Mouse (Mus musculus) megakaryocyte, embryonic 14.5 days (primary cell): ENCODE results near the gene Vps45. TPM values are rescaled to one million over a fixed set of nuclear protein-coding genes. Genes with fewer than 3 reads are reported as not detected.

Experiments used
- H3K27me3 ChIP-seq: replicated peaks from 2 replicates; pipeline ENCODE3; 2012; ENCODE audit warnings: inconsistent platforms
- H3K36me3 ChIP-seq: replicated peaks from 2 replicates; pipeline ENCODE3; 2012; ENCODE audit warnings: low read length, inconsistent platforms, mixed read lengths
- H3K4me1 ChIP-seq: 2 replicates; pipeline ENCODE4 v1.6.1; 2012; ENCODE audit warnings: inconsistent platforms
- H3K4me3 ChIP-seq: replicated peaks from 2 replicates; pipeline ENCODE3; 2012; ENCODE audit warnings: moderate library complexity, mild to moderate bottlenecking, inconsistent platforms
- H3K9me3 ChIP-seq: 2 replicates; pipeline ENCODE4 v1.6.1; 2012; ENCODE audit warnings: inconsistent platforms
- FLI1 ChIP-seq: IDR thresholded peaks from 2 replicates; pipeline ENCODE4 v1.6.1; 2012; ENCODE audit warnings: low read length, inconsistent platforms, mixed read lengths
- GATA1 ChIP-seq: IDR thresholded peaks from 3 replicates; pipeline ENCODE4 v1.6.1; 2012; ENCODE audit warnings: mixed read lengths, low read length, inconsistent platforms, borderline replicate concordance
- polyA plus RNA-seq: library from polyadenylated mRNA; stranded (reverse); fragments of >175 nt; gene quantifications from 2 replicates; pipeline ENCODE4 v1.2.3, GENCODE M21; 2012; ENCODE audit warnings: low replicate concordance; ENCODE audit not compliant: insufficient read depth

Vps45 gene
- polyA plus RNA-seq, 1 experiment, result 19.4 TPM

- Histone ChIP-seq H3K4me3 (no peak overlapping the region), H3K27me3 (no peaks in the 10 kb centered on the region), H3K4me1 (peaks cover 39% of the 10 kb centered on the region), H3K9me3 (no peaks in the 10 kb centered on the region), H3K36me3 (peaks cover 57% of the 10 kb centered on the region)
- TF ChIP-seq GATA1 (no peak), FLI1 (no peak)
Measured at GRCm38 (mm10) chr3:96029336-96029735, 28.9 kb downstream of the Vps45 start.

- Histone ChIP-seq H3K9me3 (no peaks in the 10 kb centered on the region), H3K36me3 (peaks cover 54% of the 10 kb centered on the region), H3K4me3 (peak overlapping the region; percentile 35), H3K4me1 (peaks cover 33% of the 10 kb centered on the region), H3K27me3 (no peaks in the 10 kb centered on the region)
- TF ChIP-seq GATA1 (no peak), FLI1 (no peak)
Measured at GRCm38 (mm10) chr3:96027875-96028274, 30.4 kb downstream of the Vps45 start.

DNA sequence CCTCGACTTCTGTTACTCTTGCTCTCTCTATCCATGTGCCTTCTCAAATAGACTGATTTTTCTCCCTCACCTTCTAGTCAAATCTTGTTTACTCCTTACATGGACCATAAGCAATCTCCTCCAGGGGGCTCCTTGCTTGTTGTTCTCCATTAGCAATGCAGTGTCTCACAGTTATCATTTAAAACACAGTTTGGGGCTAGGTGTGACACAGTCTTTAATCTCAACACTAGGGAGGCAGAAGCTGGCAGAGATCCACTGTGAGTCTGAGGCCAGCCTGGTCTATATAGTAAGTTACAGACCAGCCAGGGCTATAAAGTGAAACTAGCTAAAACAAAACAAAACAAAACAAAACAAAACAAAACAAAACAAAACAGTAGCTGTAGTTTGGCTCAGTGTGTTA is 31.1 kb downstream of the Vps45 start:
- no peaks in the 10 kb centered on the region for H3K27me3 ChIP-seq
- no peak overlapping the region for H3K4me3 ChIP-seq
- no peak for TF ChIP-seq GATA1
- TF ChIP-seq FLI1, result no peak

GRCm38 (mm10) chr3:96021421-96022128 is 36.7 kb downstream of the Vps45 start:
- H3K27me3 ChIP-seq, result no peaks in the 10 kb centered on the region
- peaks cover 56% of the 10 kb centered on the region for H3K4me1 ChIP-seq
- TF ChIP-seq GATA1 (no peak), FLI1 (no peak)
- H3K9me3 ChIP-seq, result no peaks in the 10 kb centered on the region
- H3K4me3 ChIP-seq, result no peak overlapping the region
- peaks cover 49% of the 10 kb centered on the region for H3K36me3 ChIP-seq

More for the DNA sequence above, 31.1 kb downstream of the Vps45 start:
- peaks cover 58% of the 10 kb centered on the region for H3K36me3 ChIP-seq
- H3K4me1 ChIP-seq, result peaks cover 31% of the 10 kb centered on the region
- no peaks in the 10 kb centered on the region for H3K9me3 ChIP-seq

GRCm38 (mm10) chr3:96020735-96021134 is 37.5 kb downstream of the Vps45 start:
- H3K27me3 ChIP-seq, result no peaks in the 10 kb centered on the region
- no peak for TF ChIP-seq FLI1
- no peak for TF ChIP-seq GATA1
- no peaks in the 10 kb centered on the region for H3K9me3 ChIP-seq
- H3K36me3 ChIP-seq, result peaks cover 44% of the 10 kb centered on the region
- peaks cover 57% of the 10 kb centered on the region for H3K4me1 ChIP-seq
- H3K4me3 ChIP-seq, result no peak overlapping the region

DNA sequence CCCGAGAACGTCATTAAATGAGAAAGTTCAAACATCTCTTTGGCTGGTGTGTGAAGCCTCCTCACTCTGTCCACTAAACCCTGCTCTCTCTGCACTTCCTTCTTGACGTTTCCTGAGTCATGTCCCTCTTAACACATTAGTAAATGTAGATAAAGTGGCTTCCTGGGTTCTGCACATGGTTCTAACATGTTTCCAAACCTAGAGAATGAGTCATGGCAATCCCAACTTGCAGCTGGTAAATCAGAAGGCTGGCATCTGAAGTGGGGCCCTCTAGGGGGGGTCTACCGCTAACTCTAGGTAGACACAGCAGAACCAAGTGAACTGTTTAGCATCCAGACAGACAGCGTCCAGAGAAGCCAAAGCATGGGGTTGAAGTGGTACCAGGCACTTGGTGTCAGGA is 40.8 kb downstream of the Vps45 start:
- no peaks in the 10 kb centered on the region for H3K27me3 ChIP-seq
- peak overlapping the region; percentile 33 for H3K4me3 ChIP-seq
- TF ChIP-seq FLI1, result no peak
- no peak for TF ChIP-seq GATA1
- H3K9me3 ChIP-seq, result no peaks in the 10 kb centered on the region
- peaks cover 39% of the 10 kb centered on the region for H3K36me3 ChIP-seq
- peaks cover 67% of the 10 kb centered on the region for H3K4me1 ChIP-seq

DNA sequence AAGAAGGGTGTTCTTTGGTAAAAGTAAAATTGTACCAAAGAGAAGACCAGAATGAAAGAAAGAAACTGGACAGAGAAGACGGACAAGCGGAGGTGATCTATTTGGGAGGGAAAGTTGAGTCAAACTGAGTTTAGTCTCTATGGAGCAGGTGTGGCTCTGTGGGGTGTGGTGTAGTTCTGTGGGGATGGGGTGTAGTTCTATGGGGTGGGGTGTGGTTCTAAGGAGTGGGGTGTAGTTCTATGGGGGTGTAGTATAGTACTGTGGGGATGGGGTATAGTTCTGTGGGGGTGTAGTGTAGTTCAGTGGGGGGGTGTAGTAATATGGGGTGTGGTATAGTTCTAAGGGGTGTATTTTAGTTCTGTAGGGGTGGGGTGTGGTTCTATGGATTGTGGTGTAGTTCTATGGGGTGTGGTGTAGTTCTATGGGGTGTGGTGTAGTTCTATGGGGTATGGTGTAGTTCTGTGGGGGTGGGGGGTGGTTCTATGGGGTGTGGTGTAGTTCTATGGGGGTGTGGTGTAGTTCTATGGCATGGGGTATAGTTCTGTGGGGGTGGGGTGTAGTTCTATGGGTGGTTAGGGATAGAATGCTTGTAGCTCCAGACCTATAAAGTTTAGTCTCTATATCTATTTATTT is 41.9 kb downstream of the Vps45 start:
- Histone ChIP-seq H3K27me3 (no peaks in the 10 kb centered on the region), H3K36me3 (peaks cover 36% of the 10 kb centered on the region), H3K4me3 (no peak overlapping the region), H3K4me1 (peaks cover 59% of the 10 kb centered on the region), H3K9me3 (no peaks in the 10 kb centered on the region)
- TF ChIP-seq FLI1, result no peak
- no peak for TF ChIP-seq GATA1

DNA sequence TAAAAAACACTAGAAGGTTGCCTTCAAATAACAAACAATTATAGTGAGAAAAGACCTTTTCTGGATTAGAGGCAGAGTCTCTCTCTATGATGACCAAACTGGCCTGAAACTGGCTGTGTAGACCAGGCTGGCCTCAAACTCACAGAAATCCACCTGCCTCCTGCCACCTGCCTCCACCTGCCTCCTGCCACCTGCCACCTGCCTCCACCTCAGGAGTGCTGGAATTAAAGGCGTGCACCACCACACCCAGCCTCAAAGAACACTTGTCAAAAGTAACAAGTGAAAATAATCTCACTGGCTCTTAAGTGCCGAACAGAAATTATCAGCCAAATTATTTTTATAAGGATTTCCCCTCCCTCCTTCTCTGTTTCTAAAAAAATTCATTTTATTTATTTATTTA is 42.6 kb downstream of the Vps45 start:
- H3K4me3 ChIP-seq, result no peak overlapping the region
- H3K9me3 ChIP-seq, result peaks cover 5% of the 10 kb centered on the region; the same call in 1 of the 2 replicates
- peaks cover 52% of the 10 kb centered on the region for H3K4me1 ChIP-seq
- H3K27me3 ChIP-seq, result no peaks in the 10 kb centered on the region
- H3K36me3 ChIP-seq, result peaks cover 41% of the 10 kb centered on the region
- TF ChIP-seq FLI1, result no peak
- TF ChIP-seq GATA1, result no peak

GRCm38 (mm10) chr3:96012805-96013204 is 45.5 kb downstream of the Vps45 start:
- Histone ChIP-seq H3K27me3 (no peaks in the 10 kb centered on the region), H3K9me3 (peaks cover 10% of the 10 kb centered on the region; the same call in 1 of the 2 replicates), H3K4me3 (no peak overlapping the region), H3K4me1 (peaks cover 37% of the 10 kb centered on the region), H3K36me3 (peaks cover 45% of the 10 kb centered on the region)
- TF ChIP-seq FLI1, result no peak
- no peak for TF ChIP-seq GATA1

- Histone ChIP-seq H3K27me3 (no peaks in the 10 kb centered on the region), H3K9me3 (peaks cover 10% of the 10 kb centered on the region; the same call in 1 of the 2 replicates)
- TF ChIP-seq GATA1, result no peak
Measured at GRCm38 (mm10) chr3:96008463-96008862, 49.8 kb downstream of the Vps45 start.

More at GRCm38 (mm10) chr3:96008463-96008862, 49.8 kb downstream of the Vps45 start:
- H3K4me1 ChIP-seq, result peaks cover 29% of the 10 kb centered on the region
- H3K36me3 ChIP-seq, result peaks cover 54% of the 10 kb centered on the region
- H3K4me3 ChIP-seq, result no peak overlapping the region
